Mouse (Mus musculus) intestine, embryonic 15.5 days (tissue): ENCODE measurements at regions not wholly inside any gene's neighbourhood (a gene's known extent, or its start where the extent isn't known, plus 50 kb on each side); places are given as distances from the start of the nearest gene placed in this dataset.

Source experiments
- ATAC-seq: fragments of 200-750 bp; cut with Nextera tagmentation; 2 replicates; pipeline ENCODE4 v1.8.0; 2017; ENCODE audit warnings: moderate TSS enrichment, moderate library complexity
- H3K27ac ChIP-seq: fragments of 300-500 bp; sonication (generic); 2 replicates; pipeline ENCODE4 v1.5.1; 2015; ENCODE audit warnings: mild to moderate bottlenecking, inconsistent platforms
- H3K27me3 ChIP-seq: fragments of 300-500 bp; sonication (generic); replicated peaks from 2 replicates; pipeline ENCODE4 v1.6.1; 2015; ENCODE audit warnings: inconsistent platforms
- H3K36me3 ChIP-seq: fragments of 300-500 bp; sonication (generic); 2 replicates; pipeline ENCODE4 v1.6.1; 2015; ENCODE audit warnings: inconsistent platforms
- H3K4me1 ChIP-seq: fragments of 300-500 bp; sonication (generic); replicated peaks from 2 replicates; pipeline ENCODE4 v1.6.1; 2015; ENCODE audit warnings: inconsistent platforms
- H3K4me2 ChIP-seq: fragments of 300-500 bp; sonication (generic); replicated peaks from 2 replicates; pipeline ENCODE4 v1.6.1; 2015; ENCODE audit warnings: mild to moderate bottlenecking, inconsistent platforms
- H3K4me3 ChIP-seq: fragments of 300-500 bp; sonication (generic); replicated peaks from 2 replicates; pipeline ENCODE4 v1.5.1; 2015; ENCODE audit warnings: inconsistent platforms
- H3K9ac ChIP-seq: fragments of 300-500 bp; sonication (generic); 2 replicates; pipeline ENCODE4 v1.6.1; 2015; ENCODE audit warnings: inconsistent platforms
- H3K9me3 ChIP-seq: fragments of 300-500 bp; sonication (generic); 2 replicates; pipeline ENCODE4 v1.6.1; 2016; ENCODE audit warnings: inconsistent platforms
- WGBS: fragments of 180-500 bp; shearing (Covaris S2); methylation state at CpG from one replicate; pipeline ENCODE4 v1.1.7; 2015; 5-methylcytosine and 5-hydroxymethylcytosine counted together

DNA sequence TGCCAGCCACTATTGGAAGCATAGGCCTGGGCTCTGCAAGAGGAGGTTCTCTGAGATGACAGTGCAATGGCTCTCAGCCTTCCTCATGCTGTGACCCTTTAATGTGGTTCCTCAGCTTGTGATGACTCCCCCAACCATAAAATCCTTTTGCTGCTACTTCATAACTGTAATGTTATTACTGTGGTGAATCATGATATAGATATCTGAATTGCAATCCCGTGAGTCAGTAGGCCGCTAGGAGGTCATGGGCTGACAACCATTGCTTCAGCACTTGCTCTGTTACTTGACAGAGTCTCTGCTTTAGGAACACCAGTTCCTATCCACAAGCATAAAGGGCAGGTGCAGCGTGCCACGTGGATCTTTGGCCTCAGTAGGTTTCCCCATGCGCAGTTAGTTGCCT is 69.8 kb upstream of the Vps8 start:
- no peaks in the 10 kb centered on the region for H3K9me3 ChIP-seq
- no peaks in the 10 kb centered on the region for H3K27me3 ChIP-seq
- H3K27ac ChIP-seq: no peak overlapping the region
- no peak for ATAC-seq
- H3K4me2 ChIP-seq: no peak overlapping the region
- H3K4me1 ChIP-seq: 0 out of 2 replicates have a peak, but pooled peaks cover 2% of the 10 kb centered on the region
- no peak overlapping the region for H3K4me3 ChIP-seq
- no peak overlapping the region for H3K9ac ChIP-seq
- WGBS: 44% methylated on average over 5 of the region's 5 CpGs
- no peaks in the 10 kb centered on the region for H3K36me3 ChIP-seq

DNA sequence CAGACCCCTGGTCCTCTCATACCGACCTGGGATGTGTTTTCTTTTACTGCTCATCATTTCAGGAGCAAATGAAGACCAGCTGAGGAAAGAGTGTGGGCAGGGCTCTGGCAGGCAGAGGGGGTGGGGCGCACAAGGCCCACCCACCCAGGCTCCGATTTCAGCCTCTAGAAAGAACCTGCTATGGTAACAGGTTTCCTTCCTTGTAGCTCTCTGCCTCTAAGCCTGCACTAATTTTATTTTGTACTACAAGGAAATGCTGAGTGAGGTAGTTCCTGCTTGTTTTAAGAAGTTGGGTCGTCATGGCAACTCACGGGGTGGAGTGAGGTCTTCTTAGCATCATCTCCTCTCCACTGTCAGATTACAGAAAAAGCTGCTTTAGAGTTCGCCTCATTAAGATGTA is 69.4 kb upstream of the Vps8 start:
- Histone ChIP-seq H3K4me1 (0 out of 2 replicates have a peak, but pooled peaks cover 6% of the 10 kb centered on the region), H3K27ac (no peak overlapping the region), H3K9me3 (no peaks in the 10 kb centered on the region), H3K36me3 (no peaks in the 10 kb centered on the region), H3K4me3 (no peak overlapping the region), H3K9ac (no peak overlapping the region), H3K27me3 (no peaks in the 10 kb centered on the region), H3K4me2 (no peak overlapping the region)
- ATAC-seq: no peak
- 14% methylated on average over 6 of the region's 6 CpGs for WGBS

DNA sequence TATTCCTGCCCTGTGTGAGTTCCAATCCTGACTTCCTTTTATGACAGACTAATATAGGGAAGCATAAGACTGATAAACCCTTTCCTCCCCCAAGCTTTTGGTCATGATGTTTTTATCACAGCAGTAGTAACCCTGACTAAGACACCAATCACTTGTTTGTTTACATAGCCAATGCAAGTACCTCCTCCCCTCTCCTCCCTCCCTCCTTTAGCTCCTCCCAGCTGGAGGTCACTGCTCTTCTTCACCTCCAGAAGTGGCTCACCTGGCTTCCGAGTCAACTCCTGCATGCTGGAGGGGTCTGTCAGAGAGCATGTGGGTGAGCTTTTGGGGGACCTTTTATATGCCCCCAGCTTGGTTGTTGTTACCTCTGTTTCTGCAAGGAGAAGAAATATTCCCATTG is 67.3 kb upstream of the Vps8 start:
- H3K4me2 ChIP-seq: no peak overlapping the region

GRCm38 (mm10) chr16:21357433-21357832 is 65.5 kb upstream of the Vps8 start:
- Histone ChIP-seq H3K4me1 (0 out of 2 replicates have a peak, but pooled peaks cover 7% of the 10 kb centered on the region), H3K4me2 (no peak overlapping the region), H3K36me3 (no peaks in the 10 kb centered on the region), H3K4me3 (no peak overlapping the region), H3K27ac (no peak overlapping the region), H3K27me3 (no peaks in the 10 kb centered on the region), H3K9me3 (no peaks in the 10 kb centered on the region), H3K9ac (no peak overlapping the region)
- 60% methylated on average over 5 of the region's 5 CpGs for WGBS
- no peak for ATAC-seq

More for the DNA sequence above, 67.3 kb upstream of the Vps8 start:
- H3K36me3 ChIP-seq: no peaks in the 10 kb centered on the region
- no peaks in the 10 kb centered on the region for H3K27me3 ChIP-seq
- no peak overlapping the region for H3K4me3 ChIP-seq
- H3K27ac ChIP-seq: no peak overlapping the region
- ATAC-seq: no peak
- 0 out of 2 replicates have a peak, but pooled peaks cover 7% of the 10 kb centered on the region for H3K4me1 ChIP-seq
- H3K9me3 ChIP-seq: no peaks in the 10 kb centered on the region
- WGBS: 79% methylated on average over 1 of the region's 1 CpGs
- H3K9ac ChIP-seq: no peak overlapping the region

DNA sequence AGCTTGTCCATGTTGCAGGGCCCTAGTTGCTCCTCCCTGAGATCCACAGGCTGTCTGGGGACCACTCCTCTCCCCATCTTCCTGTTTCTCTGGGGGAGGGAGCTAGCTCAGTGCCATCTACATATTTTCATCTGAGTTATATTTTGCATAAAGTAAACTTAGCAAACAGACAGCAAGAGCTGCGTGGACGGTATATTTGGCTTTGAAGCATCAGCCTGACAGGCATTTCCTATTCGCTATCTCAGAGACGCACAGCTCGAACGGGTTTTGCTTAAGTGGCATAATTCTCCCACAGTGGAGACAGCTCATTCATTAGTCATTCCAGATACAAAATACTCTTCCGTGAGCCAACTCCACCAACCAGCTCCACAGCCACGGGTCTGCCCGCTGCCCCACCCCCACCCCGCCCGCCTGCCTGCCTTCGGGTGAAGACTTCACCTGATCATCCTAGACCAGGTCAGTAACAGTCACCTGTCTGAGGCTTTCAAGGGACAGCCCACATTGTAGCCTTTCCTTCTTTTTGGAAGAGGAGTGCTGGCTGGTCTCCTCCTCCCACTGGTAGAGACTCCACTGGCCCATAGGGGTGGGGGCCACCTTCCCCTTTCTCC is 64.5 kb upstream of the Vps8 start:
- no peak overlapping the region for H3K9ac ChIP-seq
- H3K27ac ChIP-seq: no peak overlapping the region
- H3K4me3 ChIP-seq: no peak overlapping the region
- no peaks in the 10 kb centered on the region for H3K36me3 ChIP-seq
- 0 out of 2 replicates have a peak, but pooled peaks cover 12% of the 10 kb centered on the region for H3K4me1 ChIP-seq
- WGBS: 45% methylated on average over 12 of the region's 12 CpGs
- H3K9me3 ChIP-seq: no peaks in the 10 kb centered on the region
- H3K27me3 ChIP-seq: no peaks in the 10 kb centered on the region
- 0 out of 2 replicates have a peak, but pooled peaks have one; percentile 24 for ATAC-seq
- H3K4me2 ChIP-seq: no peak overlapping the region

DNA sequence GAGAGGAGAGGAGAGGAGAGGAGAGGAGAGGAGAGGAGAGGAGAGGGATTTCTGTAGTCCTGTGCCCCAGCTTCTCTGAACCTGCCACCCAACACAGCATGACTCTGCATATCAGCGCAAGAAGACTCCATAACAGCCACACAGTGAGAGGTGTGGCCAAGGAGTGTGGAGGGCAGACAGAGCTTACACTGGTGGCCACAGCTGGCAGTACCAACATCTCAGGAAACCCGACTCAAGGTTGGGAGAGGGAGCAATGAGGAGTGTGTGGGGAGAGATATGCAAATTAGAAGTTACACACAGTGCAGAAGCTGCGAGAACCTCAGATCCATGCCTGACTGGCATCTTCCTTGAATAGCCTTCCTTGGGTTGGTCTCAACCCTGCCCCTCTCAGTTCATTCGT is 63.5 kb upstream of the Vps8 start:
- Histone ChIP-seq H3K4me2 (no peak overlapping the region), H3K27me3 (no peaks in the 10 kb centered on the region), H3K4me3 (no peak overlapping the region), H3K9me3 (no peaks in the 10 kb centered on the region), H3K27ac (no peak overlapping the region), H3K36me3 (no peaks in the 10 kb centered on the region), H3K9ac (no peak overlapping the region), H3K4me1 (0 out of 2 replicates have a peak, but pooled peaks cover 17% of the 10 kb centered on the region)
- WGBS: 69% methylated on average over 4 of the region's 4 CpGs
- ATAC-seq: peak; percentile 52; the same call in 1 of the 2 replicates

DNA sequence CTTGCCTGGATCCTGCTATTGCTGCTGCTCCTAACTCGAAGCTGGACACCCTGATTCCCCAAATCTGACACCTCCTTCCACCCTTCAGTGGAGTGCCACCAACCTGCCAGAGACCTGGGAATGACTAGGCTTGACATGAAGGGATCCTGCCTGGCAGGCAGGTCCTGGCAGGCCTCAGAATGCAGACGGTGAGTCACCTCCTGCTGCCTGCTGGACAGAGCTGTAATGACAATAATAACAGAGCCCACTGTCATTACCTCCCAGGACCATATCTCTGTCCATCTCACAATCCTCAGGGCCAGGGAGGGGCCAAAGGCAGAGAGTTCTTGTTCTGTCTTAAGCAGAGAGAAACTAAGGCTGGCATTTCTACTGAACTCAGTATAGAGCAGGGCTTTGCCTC is 61.5 kb upstream of the Vps8 start:
- Histone ChIP-seq H3K9me3 (no peaks in the 10 kb centered on the region), H3K27ac (no peak overlapping the region), H3K4me1 (peaks cover 20% of the 10 kb centered on the region; the same call in 1 of the 2 replicates), H3K9ac (no peak overlapping the region), H3K4me2 (no peak overlapping the region), H3K4me3 (no peak overlapping the region), H3K36me3 (no peaks in the 10 kb centered on the region), H3K27me3 (no peaks in the 10 kb centered on the region)
- no peak for ATAC-seq
- WGBS: 46% methylated on average over 2 of the region's 2 CpGs

GRCm38 (mm10) chr16:21362663-21363367 is 60.1 kb upstream of the Vps8 start:
- no peak overlapping the region for H3K9ac ChIP-seq
- WGBS: 36% methylated on average over 12 of the region's 12 CpGs
- no peaks in the 10 kb centered on the region for H3K27me3 ChIP-seq
- H3K4me1 ChIP-seq: peaks cover 20% of the 10 kb centered on the region; the same call in 1 of the 2 replicates
- peak; percentile 41; the same call in 1 of the 2 replicates for ATAC-seq
- H3K9me3 ChIP-seq: no peaks in the 10 kb centered on the region
- no peak overlapping the region for H3K4me3 ChIP-seq
- no peaks in the 10 kb centered on the region for H3K36me3 ChIP-seq
- H3K4me2 ChIP-seq: no peak overlapping the region
- peak overlapping the region; percentile 64 for H3K27ac ChIP-seq

DNA sequence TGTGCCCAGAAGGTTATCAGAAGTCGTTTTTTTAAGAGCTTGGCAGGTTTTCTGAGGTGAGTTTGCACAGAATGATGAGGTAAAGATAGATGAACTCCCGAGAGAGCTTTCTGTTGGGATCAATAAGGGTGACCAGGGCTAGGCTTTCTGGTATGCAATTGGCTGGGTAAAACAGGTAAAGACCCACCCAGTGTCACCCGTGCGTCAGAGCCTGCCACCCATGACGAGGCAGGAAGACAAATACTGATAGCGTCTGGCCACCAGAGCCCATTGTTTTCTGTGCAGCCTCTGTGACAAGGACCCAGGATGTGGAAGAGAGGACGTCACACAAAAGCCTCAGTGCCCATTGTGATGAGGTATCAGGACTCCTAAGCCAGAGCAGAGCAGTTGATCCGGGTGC is 58.0 kb upstream of the Vps8 start:
- Histone ChIP-seq H3K4me3 (no peak overlapping the region), H3K36me3 (no peaks in the 10 kb centered on the region), H3K27ac (no peak overlapping the region), H3K4me2 (no peak overlapping the region), H3K27me3 (no peaks in the 10 kb centered on the region), H3K9ac (no peak overlapping the region), H3K9me3 (no peaks in the 10 kb centered on the region), H3K4me1 (peaks cover 13% of the 10 kb centered on the region; the same call in 1 of the 2 replicates)
- ATAC-seq: no peak
- WGBS: 57% methylated on average over 8 of the region's 8 CpGs

- no peaks in the 10 kb centered on the region for H3K36me3 ChIP-seq
- WGBS: 20% methylated on average over 8 of the region's 8 CpGs
- no peak overlapping the region for H3K4me2 ChIP-seq
- H3K4me1 ChIP-seq: peaks cover 13% of the 10 kb centered on the region; the same call in 1 of the 2 replicates
- H3K9ac ChIP-seq: no peak overlapping the region
- no peaks in the 10 kb centered on the region for H3K27me3 ChIP-seq
- H3K9me3 ChIP-seq: no peaks in the 10 kb centered on the region
- H3K27ac ChIP-seq: no peak overlapping the region
- ATAC-seq: no peak
- H3K4me3 ChIP-seq: no peak overlapping the region
Measured at GRCm38 (mm10) chr16:21367449-21367848, 55.5 kb upstream of the Vps8 start.

DNA sequence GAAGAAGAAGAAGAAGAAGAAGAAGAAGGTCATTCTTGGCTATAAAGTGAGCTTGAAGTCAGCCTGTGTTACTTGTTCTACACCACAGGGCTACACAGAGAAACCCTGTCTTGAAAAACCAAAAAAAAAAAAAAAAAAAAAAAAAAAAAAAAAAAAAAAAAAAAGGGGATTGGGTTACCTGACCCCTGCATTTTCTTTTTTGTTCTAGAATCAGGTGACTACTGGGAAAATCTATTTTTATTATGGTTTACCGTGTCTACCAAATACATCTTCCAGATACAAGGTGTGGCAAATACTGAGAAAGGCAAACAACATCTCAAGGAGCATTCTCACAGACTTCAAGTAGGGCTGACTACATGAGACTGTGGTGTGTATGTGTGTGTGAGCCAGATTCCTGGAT is 54.1 kb upstream of the Vps8 start:
- Histone ChIP-seq H3K9me3 (no peaks in the 10 kb centered on the region), H3K27ac (no peak overlapping the region), H3K4me1 (peaks cover 8% of the 10 kb centered on the region; the same call in 1 of the 2 replicates), H3K9ac (no peak overlapping the region), H3K36me3 (no peaks in the 10 kb centered on the region), H3K4me2 (no peak overlapping the region), H3K4me3 (no peak overlapping the region), H3K27me3 (no peaks in the 10 kb centered on the region)
- no peak for ATAC-seq
- 88% methylated on average over 1 of the region's 1 CpGs for WGBS

DNA sequence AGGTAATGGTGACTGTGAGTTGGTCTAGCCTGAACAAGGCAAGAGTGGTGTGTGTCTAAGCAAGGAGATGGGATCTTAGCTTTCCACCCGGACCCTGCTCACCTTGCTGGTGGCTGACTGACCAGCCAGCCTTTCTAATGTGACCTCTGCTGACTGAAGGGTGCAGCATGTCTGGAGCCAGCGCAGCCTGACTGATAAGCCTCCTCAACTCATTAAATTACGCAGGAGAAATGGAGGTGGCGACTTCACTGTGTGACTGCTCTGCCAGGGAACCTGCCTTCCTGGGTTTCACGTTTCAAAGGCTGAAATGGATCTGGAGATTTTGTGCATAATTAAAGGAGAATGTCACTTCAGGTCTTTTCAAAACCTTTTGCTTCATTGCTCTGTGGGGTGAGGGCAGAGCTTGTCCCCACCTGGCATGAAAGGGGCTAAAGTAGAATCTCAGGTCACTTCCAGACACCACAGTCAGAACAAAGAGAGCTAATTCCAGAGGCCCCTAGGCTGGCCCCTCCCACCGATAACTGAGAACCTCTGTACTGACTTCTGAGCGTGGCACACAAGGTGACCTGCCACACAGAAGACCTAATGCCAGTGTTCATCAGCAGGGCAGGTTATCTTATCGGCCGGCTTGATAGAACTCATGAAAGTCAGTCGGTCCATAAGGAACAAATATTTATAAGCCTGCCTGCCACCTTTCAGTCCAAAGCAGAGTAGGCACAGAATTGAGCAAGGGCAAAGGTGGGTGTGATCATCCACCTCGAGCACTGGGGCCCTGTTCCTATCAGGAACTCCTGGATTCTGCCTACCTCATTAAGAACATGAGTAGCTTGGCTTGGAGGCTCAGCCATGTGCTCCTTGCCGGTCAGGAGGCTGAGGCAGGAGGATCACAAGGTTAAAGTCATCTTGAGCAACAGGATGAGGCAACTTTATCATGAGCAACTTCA is 53.1 kb upstream of the Vps8 start:
- peak; percentile 94 for ATAC-seq
- H3K9me3 ChIP-seq: no peaks in the 10 kb centered on the region
- peaks cover 2% of the 10 kb centered on the region; the same call in 1 of the 2 replicates for H3K4me1 ChIP-seq
- H3K4me3 ChIP-seq: no peak overlapping the region
- H3K9ac ChIP-seq: no peak overlapping the region
- H3K27me3 ChIP-seq: no peaks in the 10 kb centered on the region
- no peaks in the 10 kb centered on the region for H3K36me3 ChIP-seq
- 55% methylated on average over 12 of the region's 12 CpGs for WGBS
- no peak overlapping the region for H3K4me2 ChIP-seq
- H3K27ac ChIP-seq: peak overlapping the region; percentile 72
